Mouse (Mus musculus) lung, adult 2 months (tissue): Measurements from ENCODE around the gene Kcnh1.

Source experiments
- CTCF ChIP-seq: fragments of 200-500 bp; IDR thresholded peaks from 2 replicates; pipeline ENCODE4 v1.5.1; 2011; ENCODE audit warnings: mild to moderate bottlenecking, low read length, control low read depth; ENCODE audit not compliant: insufficient read depth
- POLR2A ChIP-seq: fragments of 200-500 bp; IDR thresholded peaks from 2 replicates; pipeline ENCODE4 v1.6.1; 2011; ENCODE audit warnings: low read depth, mild to moderate bottlenecking, control low read depth, low read length, borderline replicate concordance; ENCODE audit errors: extremely low read depth

GRCm38 (mm10) chr1:192341774-192342173 lies 151.2 kb downstream of the Kcnh1 start:
- TF ChIP-seq CTCF (no peak), POLR2A (no peak)
